Mouse (Mus musculus): ENCODE measurements around the gene Vkorc1.

Gene Vkorc1

DNA sequence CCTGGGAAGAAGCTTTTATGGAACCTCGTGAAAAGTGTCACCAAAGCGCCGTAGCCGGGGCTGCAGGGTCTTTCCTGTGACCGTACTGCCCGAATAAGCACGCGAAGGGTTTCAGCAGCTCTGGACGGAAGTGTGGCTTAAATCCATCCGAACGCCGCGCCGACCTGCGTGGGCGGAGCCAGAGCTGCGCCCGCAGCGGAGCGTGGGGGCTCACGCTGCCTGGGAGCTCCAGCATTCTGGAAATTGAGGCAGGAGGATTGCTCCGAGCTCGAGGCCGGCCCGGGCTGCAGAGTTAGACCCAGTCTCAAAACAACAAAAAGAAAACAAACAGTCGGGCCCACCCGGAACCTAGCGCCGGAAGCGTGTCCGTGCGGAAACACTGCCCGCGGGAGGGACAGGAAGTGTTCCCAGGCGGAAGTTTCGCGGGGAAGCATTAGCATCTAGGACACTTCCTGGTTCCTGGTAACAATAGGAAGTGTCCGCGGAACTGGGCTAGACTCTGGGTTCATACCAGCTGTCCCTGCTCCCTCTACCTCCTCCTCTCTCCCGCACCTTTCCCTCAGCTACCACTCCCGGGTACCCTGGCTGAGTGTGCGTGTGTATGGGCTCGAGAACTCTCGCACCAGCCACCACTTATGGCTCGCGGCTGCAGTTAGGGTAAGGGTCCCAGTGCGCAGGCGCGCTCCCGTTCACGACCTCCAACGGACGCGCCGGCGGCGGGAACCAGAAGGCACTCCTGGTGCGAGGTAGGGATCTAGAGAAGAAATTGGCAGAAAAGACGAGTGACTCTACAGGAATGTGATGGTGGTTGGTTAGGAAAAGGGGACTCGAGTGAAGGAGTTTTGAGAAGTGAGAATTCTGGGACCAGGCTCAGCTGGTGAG lies 18.7 kb downstream of the Vkorc1 start, which contains the start of gene Zfp668:
Gene Zfp668, minus strand, starts transcription at position 362 of the 882 bp plus-strand sequence.
- DNase-seq (ENCODE audit: low read depth, low spot score) = peak; percentile 98

DNA sequence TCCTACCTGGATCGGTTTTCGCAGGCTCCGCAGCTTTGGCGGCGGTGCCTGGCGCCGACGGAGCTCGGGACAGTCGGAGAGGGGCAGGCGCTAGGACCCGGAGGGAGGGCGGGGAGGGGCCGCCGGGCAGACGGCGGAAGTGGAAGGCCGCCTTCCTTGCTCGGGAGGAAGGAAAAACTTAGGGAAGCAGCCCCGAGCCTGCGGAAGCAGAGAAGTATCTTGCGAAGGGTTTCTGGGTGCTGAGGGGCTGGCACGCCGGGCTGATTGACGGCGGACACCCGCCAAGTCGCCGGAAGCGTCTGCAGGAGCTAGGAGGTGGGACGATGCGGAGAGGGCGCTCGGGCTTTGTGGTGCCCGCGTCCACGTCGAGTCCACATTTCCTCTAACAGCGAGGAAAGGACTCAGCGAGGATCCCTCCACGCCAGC lies 19.4 kb downstream of the Vkorc1 start, which contains the start of gene Zfp646:
Gene Zfp646, plus strand, starts transcription at position 181 of the 426 bp plus-strand sequence.
- peak; percentile 94 for DNase-seq (ENCODE audit: low read depth, low spot score)

DNA sequence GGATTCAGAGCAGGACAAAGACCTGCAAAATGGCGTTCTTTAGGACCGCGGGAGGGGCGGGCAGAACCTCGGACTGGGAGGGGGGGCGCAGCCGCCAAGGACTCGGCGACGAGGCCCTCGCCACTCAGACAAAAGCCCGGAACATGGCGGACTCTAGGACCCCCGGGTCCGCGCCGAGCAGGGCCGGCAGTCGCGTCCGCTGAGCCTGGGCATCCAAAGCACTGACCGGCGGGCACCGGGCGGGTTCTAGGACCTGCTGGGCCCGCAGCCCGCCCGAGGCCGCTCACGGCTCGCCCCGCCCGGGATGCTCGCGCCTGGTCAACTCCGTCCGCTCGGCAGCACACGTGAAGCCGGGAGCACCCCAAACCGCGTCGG lies 19.8 kb downstream of the Vkorc1 start:
- DNase-seq (ENCODE audit: low read depth, low spot score) = peak; percentile 94

DNA sequence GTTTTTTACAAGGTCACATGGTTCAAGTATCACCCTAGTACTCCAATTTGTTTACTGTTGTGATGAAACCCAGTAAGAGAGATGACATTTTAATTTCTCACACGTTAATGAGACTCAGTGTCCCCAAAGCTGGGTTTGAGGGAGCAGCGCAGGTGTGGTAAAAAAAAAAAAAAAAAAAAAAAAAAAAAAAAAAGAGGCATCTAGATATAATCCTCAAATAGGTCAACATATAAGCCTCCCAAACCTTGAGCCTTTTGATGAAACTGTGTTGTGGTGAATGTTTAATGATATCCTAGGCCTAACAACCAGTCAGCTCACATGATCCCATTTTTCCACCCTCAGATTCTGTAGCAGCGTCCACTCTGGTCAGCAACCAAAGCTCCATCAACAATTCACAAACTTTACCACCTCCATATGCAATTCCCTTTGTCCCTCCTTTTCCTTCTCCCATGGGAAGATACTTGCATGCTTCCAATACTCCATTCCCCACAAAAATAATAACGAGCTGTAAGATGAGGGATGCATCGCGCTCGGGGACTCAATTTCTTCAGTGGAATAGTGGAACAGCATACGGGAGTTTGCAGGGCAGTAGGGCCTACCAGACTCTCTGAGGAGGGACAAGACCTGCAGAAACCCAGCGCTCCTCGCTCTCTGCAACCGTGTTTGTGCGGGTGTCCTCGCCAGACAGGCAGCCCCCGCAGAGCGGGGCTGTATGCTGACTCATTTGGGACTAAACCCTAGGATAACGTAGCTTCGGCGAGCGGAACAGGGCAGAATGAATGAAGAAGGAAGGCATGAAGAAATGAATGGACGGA lies 20.4 kb downstream of the Vkorc1 start:
- DNase-seq (ENCODE audit: low read depth, low spot score) = no peak

DNA sequence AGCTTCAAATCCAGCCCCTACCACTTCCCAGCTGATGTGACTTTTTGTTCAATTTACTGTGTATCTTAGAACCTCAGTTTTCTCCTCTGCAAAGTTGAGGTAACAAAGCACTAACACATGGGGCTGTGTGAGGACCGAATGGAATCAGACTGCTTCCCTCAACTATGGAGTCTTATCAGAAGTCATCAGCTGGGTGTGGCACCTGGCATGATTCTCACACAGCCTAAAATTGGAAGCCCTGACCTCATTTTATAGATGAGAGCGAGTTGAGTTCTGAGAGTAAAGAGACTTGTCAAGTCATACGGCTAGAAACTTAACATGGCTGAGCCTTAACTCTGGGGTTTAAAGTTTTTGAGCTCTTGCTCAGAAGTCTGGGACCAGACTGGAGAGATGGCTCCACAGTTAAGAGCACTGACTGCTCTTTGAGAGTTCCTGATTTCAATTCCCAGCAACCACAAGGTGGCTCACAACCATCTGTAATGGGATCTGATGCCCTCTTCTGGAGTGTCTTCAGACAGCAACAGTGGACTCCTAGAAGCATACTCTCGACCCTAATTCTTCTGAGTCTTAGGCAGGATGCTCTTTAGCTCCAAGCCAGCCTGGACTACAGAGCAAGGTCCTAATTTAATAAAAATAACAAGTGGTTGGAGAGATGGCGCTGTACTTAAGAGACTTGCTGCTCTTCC lies 25.1 kb downstream of the Vkorc1 start:
- DNase-seq (ENCODE audit: low read depth, low spot score) = peak; percentile 44

DNA sequence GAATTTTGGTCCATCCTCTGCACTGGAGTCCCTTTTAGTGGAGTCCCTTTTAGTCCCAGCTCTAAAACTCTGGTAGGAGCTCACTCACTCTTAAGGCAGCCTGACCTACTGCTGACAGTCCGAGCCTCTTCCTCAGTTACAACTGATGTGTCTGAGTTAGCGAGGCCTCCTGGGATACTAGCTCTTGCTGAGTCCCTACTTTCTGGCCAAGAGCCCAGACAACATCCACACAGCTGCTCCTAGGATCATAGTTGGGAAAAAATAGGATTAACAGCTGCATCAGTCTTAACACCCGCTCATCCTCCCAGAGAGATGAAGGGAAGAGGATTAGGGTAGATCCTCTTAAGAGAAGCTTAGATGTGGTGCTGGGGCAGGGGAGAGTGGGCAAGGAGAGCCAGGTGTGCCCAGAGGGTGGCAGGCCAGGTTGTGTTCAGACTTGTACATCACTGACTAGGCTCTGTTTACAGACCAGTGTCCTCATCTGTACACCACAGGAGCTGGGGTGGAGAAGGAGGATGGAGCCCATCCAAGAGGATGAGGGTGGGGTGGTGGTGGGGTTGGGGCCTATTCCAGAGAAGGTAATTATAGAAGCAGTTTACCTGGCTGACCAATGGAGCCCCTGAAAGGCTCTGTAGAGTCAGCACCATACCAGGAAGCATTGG lies 26.1 kb downstream of the Vkorc1 start:
- DNase-seq (ENCODE audit: low read depth, low spot score) = no peak

DNA sequence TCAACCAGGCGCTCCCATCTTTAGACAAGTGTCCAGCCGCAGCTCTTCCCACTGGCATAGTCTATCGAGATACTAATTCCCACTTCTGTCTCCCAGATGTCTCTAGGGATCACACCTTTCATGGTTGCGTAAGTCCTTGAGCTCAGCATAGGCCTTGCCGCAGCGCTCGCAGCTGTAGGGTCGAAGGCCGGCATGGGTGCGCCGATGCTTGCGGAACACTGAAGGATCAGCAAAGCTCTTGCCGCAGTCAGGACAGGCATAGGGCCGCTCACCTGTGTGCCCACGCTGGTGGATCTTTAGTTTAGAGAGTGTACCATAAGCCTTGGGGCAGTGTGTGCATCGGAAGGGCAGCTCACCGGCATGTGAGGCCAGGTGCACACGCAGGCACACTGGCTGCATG lies 27.8 kb downstream of the Vkorc1 start:
- DNase-seq (ENCODE audit: low read depth, low spot score) = no peak

DNA sequence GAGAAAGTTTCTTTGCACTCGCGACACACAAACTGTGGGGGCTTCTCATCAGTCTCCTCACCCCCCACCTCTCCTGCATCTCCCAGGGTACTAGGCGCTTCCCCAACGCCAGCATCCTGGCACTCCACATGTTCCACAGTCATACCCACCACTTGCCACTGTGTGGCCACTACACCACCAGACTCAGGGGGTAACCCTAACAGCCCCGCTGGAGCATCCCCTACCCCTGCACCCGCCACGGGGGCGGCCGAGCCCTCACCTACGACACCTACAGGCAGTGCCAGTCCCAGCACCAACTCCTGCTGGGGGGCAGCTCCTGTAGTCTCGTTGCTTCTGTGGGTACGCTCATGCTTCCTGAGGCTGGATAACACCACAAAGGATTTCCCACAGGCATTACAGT lies 29.0 kb downstream of the Vkorc1 start:
- DNase-seq (ENCODE audit: low read depth, low spot score) = no peak

DNA sequence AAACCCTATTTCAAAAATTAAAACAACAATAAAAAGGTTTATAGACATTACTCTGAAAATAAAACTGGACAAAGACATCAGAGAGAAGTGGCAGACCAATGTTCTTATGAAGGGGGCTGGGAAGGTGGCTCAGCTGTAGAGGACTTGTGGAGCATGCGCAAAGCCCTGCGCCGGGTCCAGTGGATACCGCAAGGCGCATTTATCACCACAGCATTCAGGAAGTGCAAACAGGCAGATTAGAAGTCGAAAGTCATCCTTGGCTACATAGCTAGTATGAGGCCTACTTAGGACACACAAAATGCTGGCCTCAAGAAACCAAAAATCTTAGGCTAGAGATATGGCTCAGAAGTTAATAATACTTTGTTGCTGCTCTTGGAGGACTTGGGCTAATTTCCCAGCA lies 37.2 kb downstream of the Vkorc1 start:
- no peak for DNase-seq (ENCODE audit: low read depth, low spot score)

DNA sequence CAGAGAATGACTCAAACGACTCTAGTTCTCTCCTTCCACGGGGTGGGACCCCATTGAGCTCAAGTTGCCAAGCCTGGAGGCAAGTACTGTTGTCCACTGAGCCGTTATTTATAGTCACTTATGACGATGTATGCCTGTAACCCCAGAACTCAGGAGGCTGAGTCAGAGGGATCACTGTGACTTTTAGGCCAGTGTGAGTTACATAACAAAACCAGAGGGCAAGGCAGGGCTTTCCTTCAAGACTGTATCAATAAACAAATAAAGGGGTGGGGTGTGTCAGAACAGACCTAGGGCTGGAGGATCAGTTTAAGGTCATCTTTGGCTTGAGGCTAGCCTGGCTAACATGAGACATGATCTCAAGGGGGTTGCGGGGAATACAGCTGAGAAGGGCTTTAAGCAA lies 44.5 kb downstream of the Vkorc1 start:
- DNase-seq (ENCODE audit: low read depth, low spot score) = no peak

DNA sequence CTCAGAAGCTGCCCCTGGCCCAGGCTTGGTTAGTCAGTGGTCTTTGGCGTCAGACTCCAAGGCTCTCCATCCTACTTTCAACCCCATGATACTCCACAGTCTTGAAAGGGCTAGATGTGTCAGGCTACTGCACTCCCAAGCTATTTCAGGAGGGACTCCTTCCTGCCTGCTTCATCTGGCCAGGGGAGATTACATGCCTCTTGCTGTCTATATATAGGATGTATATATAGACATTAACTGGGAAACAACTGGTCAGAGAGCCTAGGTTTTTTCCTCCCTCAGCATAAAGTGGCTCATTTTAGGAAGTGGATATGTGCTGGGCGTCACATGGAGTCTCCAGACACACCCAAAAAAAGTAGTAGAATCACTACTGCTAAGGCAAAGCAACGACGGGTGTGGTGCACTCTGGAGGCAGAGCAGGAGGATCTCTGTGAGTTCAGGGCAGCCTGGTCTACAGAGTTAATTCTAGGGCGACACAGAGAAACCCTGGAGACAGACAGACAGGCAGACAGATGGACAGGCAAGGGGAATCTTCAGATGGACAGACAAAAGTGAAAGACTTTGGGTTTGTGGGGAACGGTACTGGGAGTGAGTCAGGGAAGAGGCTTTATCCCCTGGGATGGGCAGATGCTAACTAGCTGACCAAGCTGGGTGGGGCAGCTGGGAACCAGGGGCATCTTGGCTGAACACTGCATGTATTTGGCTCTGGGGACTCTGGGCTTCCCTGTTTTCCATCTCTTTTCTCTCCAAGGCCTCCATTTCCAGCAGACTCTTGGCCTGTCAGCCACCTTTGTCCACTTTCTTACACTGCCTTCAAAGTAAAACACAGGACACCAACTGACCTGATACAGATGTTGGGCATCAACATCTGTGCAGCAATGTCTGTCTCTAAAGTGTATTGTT lies 45.2 kb downstream of the Vkorc1 start:
- DNase-seq (ENCODE audit: low read depth, low spot score) = no peak
